Mouse (Mus musculus): ENCODE measurements at regions not wholly inside any gene's neighbourhood (a gene's known extent, or its start where the extent isn't known, plus 50 kb on each side); places are given as distances from the start of the nearest gene placed in this dataset.
"Not testable (repeated sequence)": the region's sequence is repeated elsewhere in the genome, so short reads cannot be mapped to it uniquely, and the experiment has no call there.

DNA sequence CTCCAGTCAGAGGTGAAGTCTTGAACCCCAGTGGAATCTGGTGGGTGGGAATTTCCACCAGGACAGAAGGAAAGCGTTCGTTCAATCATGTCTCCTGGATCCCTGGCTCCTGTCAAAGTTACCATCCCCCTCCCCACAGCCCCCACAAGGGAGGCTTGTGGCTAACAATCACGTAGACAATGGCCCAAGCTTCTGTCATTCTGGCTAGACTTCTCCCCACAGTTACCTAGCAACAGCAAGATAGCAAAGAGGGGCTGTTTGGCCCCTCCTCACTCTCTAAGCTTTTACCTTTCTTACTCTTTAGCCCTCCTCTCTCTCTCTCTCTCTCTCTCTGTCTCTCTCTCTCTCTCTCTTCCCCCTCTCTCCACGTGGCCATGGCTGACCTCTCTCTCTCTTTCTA, 178.4 kb upstream of the Serp2 start:
- no peak for ATAC-seq (replicated peaks; ENCODE audit: low FRiP score, low TSS enrichment, poor library complexity, severe bottlenecking)

DNA sequence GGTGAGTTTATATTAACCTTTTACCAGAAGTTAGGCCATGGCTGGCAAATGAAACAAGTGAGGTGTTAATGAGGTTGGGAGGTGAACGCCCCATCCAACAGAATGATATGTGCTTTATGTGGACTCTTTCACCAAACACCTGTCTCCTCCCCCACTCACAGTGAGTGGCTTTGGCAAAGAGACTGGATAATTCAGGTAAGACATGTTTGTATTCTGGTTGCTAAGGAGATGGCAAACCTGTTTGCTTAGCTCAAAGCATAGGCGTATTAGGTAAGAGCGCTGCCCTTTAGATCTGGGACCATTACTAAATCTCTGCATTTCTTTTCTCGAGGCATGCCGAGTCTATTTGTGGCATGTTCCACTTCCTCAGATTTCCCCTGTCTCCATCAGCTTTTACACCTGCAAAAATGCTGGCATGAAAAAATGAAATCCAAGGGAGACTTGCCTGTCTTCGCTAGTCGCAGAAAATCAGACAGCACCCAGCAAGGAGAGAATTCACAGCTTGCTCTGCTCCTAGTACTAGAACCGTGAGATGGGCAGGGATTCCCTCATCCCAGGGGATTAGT, 176.7 kb upstream of the Serp2 start:
- no peak for ATAC-seq (replicated peaks; ENCODE audit: low FRiP score, low TSS enrichment, poor library complexity, severe bottlenecking)

GRCm38 (mm10) chr14:76731096-76731986, 174.7 kb upstream of the Serp2 start:
- no peak for ATAC-seq (replicated peaks; ENCODE audit: low FRiP score, low TSS enrichment, poor library complexity, severe bottlenecking)

- ATAC-seq (replicated peaks; ENCODE audit: low FRiP score, low TSS enrichment, poor library complexity, severe bottlenecking), result no peak
Observed at GRCm38 (mm10) chr14:76725844-76726243, 169.2 kb upstream of the Serp2 start.

GRCm38 (mm10) chr14:76725231-76725630, 168.5 kb upstream of the Serp2 start:
- ATAC-seq (replicated peaks; ENCODE audit: low FRiP score, low TSS enrichment, poor library complexity, severe bottlenecking), result not testable (repeated sequence)

GRCm38 (mm10) chr14:76724826-76725225, 168.1 kb upstream of the Serp2 start:
- ATAC-seq (replicated peaks; ENCODE audit: low FRiP score, low TSS enrichment, poor library complexity, severe bottlenecking), result no peak

DNA sequence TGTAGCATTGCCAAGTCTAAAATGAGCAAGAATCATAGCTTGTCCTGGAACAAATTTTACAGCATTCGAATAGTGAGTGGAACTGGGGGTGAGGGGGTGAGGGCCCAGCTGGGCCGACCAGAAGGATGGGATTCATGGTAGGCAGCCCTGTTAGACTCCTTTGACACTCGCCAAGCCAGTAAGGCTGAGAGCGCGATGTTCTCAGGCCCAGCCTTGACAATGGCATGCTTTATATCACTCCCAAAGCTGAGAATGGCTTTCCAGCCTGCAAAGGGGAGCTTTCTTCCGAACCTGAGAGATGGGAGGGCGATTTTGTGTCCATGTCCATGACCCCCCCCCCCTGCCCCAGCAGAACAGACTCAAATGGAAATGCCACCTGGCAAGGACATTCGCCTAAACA, 167.7 kb upstream of the Serp2 start:
- ATAC-seq (replicated peaks; ENCODE audit: low FRiP score, low TSS enrichment, poor library complexity, severe bottlenecking), result no peak

DNA sequence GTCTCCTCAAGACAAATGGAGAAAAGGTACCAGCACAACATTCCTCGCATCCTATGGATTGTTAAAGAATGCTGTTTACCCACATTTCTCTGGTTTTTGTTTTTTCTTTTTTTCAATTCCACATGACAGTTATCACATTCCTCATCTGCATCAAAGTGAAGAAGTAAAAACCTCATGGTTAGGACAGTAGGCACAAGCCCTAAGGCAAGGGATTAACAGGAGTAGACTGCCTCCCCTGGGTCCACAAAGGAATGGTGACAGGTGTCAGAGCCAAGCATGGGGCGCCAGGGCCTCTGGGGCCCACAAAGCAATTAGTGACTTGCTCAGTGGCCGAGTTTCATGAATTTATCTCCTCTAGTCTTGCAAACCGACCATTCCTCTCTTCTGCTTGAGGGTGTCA, 166.9 kb upstream of the Serp2 start:
- ATAC-seq (replicated peaks; ENCODE audit: low FRiP score, low TSS enrichment, poor library complexity, severe bottlenecking), result no peak

- ATAC-seq (replicated peaks; ENCODE audit: low FRiP score, low TSS enrichment, poor library complexity, severe bottlenecking), result no peak
Observed at GRCm38 (mm10) chr14:76722297-76722696, 165.6 kb upstream of the Serp2 start.

- ATAC-seq (replicated peaks; ENCODE audit: low FRiP score, low TSS enrichment, poor library complexity, severe bottlenecking), result no peak
Observed at GRCm38 (mm10) chr14:76721751-76722150, 165.1 kb upstream of the Serp2 start.

DNA sequence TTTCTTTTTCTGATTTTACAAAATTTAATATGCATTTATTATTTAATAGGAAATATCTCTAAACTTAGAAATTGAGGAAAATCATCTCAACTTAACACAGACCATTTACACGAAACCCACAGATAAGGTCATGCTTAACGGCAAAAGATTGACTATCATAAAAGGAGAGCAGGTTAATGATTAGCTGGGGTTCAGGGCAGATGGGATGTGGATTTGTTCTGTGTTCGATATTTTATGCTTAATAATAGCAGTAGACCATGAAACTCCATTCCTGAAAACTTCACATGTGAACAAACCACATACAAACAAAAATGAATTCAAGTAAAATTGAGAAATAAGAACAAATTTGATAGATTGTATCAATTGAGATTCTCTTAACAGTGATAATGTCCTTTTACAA, 160.4 kb upstream of the Serp2 start:
- no peak for ATAC-seq (replicated peaks; ENCODE audit: low FRiP score, low TSS enrichment, poor library complexity, severe bottlenecking)

DNA sequence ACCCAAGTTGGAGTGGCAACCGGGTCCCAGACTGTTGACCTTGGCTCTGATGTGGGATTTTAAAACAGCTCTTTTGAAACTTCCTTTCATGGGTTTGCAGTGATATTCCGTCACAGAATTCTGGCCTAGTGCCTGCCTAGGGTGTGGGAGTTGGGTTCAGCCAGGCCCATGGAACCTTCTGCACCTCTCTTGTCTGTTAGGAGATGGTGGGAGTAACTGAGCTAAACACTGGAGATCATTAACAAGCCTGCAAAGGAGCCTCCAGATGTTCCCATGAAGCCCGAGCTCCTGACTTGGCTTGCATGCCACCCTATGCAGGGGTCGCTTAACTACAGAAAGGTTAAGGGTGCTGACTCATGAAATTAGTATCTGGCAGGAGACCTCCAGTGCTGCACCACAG, 158.0 kb upstream of the Serp2 start:
- peak; percentile 47; the same call in 1 of the 2 replicates for ATAC-seq (replicated peaks; ENCODE audit: low FRiP score, low TSS enrichment, poor library complexity, severe bottlenecking)

DNA sequence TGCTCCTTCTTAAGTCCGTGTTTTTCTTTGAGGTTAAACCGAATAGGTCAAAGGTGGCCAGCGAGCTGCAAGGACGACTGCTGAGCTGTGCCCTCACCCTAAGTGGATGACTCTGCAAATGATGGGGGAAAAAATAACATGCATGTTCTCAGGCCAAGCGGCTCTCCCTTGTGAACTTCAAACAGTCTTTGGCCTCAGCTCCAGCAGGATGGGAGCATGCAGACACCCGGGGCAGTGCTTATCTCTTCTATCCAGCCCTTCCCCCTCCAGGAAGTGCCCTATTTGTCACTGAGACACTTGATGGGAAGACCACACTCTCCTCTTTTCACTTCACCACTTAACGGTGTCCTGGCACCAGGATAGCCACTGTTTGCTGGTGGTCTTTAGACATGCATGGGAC, 157.3 kb upstream of the Serp2 start:
- ATAC-seq (replicated peaks; ENCODE audit: low FRiP score, low TSS enrichment, poor library complexity, severe bottlenecking), result no peak

GRCm38 (mm10) chr14:76708728-76709127, 152.0 kb upstream of the Serp2 start:
- ATAC-seq (replicated peaks; ENCODE audit: low FRiP score, low TSS enrichment, poor library complexity, severe bottlenecking), result no peak

DNA sequence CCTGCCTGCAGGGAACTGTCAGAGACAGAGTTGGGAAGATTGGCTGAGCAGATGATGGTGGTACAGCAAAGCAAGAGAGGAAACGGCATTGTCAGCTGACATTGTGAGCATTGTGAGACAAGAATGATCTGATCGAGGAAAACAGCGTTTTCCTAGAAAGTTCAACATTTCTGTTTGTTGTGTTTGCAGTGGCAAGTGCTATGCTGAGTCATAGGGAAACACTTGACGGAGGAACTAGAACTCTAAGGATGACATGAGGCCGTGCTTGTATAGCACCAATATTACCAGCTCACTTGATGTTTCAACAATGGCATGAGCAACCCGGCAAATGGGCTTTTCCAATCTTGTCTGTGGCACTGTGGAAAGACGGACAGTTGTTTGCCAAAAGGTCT, 146.7 kb upstream of the Serp2 start:
- no peak for ATAC-seq (replicated peaks; ENCODE audit: low FRiP score, low TSS enrichment, poor library complexity, severe bottlenecking)

GRCm38 (mm10) chr14:76702709-76703372, 146.2 kb upstream of the Serp2 start:
- ATAC-seq (replicated peaks; ENCODE audit: low FRiP score, low TSS enrichment, poor library complexity, severe bottlenecking), result no peak

DNA sequence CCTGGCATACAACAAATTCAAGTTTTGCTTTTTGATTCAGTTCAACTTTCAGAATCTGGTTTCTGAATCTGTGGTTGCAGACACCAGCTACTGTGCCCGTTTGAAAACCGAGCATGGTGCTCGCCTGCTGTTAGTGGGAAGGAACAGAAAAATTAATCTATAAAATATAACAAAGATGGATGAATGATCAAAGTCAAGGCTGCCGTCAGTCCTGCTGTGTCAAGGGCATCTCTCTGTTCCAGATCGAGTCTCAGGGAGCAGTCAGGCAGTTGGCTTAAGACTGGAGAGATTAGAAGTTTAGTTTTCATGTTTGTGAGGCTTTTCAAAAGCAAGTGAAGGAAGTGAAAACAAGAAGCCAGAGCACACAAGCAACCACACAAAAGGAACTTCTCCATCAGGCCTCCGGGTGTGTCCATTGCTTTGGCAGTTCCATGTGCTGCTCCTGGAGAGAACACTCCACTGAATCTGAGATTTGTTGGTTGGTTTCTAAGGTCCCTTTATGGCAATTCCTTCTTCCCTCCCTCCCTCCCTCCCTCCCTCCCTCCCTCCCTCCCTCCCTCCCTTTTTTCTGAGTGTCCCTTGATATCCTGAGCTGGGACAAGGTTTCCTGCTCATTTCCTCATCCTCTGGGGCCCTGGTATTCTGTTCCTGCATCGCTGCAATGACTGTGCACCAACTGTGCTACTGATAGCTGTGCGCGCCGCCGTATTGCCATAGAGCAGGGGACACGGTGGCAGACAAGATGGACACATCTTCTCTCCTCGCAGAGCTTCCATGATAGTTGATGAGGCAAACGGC, 145.4 kb upstream of the Serp2 start:
- ATAC-seq (replicated peaks; ENCODE audit: low FRiP score, low TSS enrichment, poor library complexity, severe bottlenecking), result no peak

DNA sequence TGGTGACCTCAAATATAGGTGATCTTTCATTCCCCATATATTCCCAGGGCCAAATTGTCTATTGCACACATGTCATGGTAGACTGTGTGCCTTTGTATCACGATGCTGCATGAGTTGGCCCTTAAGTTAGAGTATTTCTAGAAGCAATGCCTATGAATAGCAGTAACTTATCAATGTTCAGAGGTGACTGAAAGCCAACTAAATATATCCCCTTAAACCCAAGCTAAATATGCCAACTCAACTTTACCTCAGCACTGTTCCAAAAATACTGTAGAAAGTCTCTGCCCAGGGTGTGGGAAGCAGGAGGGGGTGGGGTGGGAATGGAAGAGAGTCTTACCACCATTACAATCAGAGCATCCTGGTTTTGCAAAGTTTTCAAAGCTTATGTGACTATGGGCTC, 144.6 kb upstream of the Serp2 start:
- no peak for ATAC-seq (replicated peaks; ENCODE audit: low FRiP score, low TSS enrichment, poor library complexity, severe bottlenecking)

DNA sequence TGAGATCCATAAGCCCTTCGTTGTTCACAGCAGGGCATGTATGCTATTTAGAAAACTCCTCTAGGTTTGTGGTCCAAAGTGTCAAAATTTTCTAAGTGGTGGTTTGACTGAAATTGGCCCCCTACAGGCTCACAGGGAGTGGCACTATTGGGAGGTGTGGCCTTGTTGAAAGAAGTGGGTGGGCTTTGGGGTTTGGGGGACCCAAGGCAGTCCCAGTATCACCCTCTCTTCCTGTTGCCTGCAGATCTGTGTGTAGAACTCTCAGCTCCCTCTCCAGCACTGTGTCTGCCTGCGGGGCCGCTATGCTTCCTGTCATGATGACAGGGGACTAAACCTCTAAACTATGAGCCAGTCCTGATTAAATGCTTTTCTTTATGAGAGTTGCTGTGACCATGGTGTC, 144.1 kb upstream of the Serp2 start:
- ATAC-seq (replicated peaks; ENCODE audit: low FRiP score, low TSS enrichment, poor library complexity, severe bottlenecking), result 0 out of 2 replicates have a peak, but pooled peaks have one; percentile 6

- no peak; the same call in 1 of the 2 replicates for ATAC-seq (replicated peaks; ENCODE audit: low FRiP score, low TSS enrichment, poor library complexity, severe bottlenecking)
Observed at GRCm38 (mm10) chr14:76700190-76700589, 143.5 kb upstream of the Serp2 start.

All from megakaryocyte-erythroid progenitor cell, adult 5-6 weeks (primary cell).